Mouse (Mus musculus) adrenal gland, postnatal 25 days (tissue): ENCODE data around the gene Atf6. TPM values are rescaled to one million over a fixed set of nuclear protein-coding genes. Genes with fewer than 3 reads are reported as not detected.

Source experiments
- DNase-seq: peaks from one replicate; pipeline ENCODE4 v3.0.0; 2021; ENCODE audit warnings: mixed read lengths
- total RNA-seq: library from RNA; stranded (reverse); gene quantifications from 2 replicates; pipeline ENCODE4 v1.2.3, GENCODE M21; 2021

Gene Atf6
- total RNA-seq, 1 experiment from 2014 or later = 34.8 TPM

DNA sequence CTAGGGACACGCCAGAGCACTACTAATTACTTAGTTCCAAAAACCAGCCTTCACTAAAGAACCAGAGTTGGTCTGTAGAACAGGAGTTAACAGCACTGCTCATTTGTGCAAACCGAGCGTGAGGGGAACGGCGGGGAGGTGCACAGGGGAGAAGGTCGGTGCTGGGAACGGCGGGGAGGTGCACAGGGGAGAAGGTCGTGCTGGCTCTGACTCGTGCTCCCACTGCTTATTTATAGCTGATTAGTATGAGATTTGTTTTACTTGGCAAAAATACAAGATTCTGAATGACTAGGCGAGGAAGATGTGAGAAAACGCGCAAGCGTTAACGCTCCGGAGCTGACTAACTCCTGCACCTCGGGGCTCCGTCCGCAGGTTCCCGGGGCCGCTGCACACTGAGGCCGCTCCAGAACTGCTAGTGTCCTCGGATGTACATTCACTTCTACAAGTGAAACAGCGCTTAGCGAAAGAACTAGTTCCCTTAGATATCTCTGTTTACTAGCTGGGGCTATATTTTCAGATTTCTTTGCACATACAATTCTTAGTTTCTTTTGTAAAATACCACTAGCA is 96.1 kb downstream of the Atf6 start:
- DNase-seq = peak; percentile 55

DNA sequence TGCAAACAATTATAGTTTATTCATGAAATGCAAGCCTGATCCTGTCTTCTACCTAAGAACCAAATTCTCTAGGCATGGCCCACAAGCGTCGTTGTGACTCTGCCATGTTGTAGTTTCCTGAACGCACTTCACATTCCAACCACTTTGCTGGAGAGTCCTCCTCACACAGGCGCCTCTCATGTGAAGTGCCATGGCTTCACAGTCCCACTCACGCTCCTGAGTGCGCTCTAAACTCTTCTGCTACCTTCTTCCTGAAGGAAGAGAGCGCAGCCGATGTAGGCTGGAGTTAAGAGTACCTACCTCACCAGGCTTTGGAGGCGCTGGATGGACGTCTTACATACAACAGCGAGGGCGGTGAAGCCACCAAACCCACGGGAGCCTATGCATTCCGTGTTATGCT is 96.9 kb downstream of the Atf6 start:
- no peak for DNase-seq

DNA sequence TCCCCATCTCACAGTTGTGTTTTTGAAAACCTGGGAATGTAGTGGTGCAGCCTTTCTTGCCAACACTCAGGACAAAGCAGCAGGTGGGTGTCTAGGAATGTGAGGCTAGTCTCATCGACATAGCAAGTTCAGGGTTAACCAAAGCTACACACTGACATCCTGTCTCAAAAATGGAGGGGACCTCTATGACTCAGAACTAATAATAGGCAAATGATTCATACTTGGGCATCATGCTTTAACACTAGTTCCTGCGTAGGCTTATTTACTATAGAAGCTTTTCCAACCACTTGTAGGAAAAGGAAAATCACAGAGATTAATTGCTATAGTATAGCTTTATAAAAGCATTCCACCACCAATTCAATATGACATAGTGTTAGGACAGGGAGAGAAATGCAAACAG is 100.6 kb downstream of the Atf6 start:
- no peak for DNase-seq

DNA sequence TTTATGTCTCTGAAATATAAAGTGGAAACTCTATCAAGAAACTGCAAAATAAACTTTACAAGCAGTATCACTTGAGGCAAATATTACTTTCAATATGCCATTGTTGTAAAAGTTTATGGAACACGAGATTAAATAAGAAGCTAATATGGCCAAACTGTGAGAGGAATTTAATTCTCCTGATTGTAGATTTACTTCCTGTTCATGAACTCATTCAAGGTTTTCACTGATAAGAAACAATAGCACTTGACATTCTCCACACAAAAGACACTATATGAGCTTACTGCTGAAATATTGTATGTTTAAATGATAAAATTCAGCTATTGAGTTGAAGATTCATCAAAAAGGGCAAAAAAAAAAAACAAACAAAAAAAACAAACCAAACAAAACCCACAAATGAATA is 102.8 kb downstream of the Atf6 start:
- no peak for DNase-seq

DNA sequence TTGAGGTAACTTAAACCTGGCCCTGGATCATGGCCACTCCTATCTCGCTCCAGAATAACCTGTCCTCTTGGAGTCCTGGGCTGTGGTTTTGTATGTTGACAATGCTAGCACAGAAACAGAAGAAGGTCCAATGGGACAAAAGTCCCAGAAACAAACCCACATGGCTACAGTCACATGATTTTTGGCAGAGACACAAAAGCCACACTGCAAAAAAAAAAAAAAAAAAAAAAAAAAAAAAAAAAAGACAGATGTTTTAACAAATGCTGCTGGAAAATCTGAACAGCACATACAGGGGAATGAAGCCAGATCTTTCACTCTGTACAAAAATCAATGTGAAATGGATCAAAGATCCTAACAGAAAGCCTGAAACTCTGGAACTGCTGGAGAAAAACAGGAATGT is 105.9 kb downstream of the Atf6 start:
- DNase-seq = no peak

DNA sequence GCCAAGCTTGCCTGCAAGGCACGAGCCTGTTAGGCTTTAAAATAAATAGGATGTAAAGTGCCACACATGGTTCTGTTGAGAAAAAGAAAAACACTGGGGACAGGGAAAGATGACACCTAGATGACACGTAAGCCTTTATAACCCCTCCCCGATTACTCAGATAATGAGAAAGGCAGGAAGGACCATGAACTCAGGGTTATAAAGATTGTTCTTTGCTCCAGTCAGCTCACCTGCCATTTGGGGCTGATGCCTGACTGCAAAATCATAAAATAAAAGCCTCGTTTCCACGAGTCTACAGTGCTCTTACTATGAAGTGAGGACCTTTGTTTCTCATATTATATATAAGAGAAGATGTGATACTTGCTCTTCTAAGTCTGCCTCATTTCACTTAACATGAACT is 114.0 kb downstream of the Atf6 start:
- no peak for DNase-seq

DNA sequence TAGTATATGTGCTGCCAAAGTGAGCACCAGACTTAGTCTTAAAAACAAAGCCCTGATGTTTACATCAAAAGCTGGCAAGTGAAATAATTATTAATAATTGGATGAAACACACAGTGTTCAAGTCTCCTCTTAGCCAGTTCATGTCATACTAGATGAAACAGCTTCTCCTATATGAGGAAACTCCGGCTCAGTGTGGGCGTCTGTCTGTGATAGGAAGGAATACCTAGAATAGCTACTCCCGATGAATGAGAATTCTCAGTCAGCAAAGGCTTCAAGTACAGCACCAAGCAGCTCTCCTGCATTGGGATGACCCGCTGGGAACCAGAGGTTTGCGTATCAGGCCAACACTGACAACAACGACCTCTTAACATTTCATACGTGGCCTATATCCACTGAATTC is 115.8 kb downstream of the Atf6 start:
- DNase-seq = no peak

DNA sequence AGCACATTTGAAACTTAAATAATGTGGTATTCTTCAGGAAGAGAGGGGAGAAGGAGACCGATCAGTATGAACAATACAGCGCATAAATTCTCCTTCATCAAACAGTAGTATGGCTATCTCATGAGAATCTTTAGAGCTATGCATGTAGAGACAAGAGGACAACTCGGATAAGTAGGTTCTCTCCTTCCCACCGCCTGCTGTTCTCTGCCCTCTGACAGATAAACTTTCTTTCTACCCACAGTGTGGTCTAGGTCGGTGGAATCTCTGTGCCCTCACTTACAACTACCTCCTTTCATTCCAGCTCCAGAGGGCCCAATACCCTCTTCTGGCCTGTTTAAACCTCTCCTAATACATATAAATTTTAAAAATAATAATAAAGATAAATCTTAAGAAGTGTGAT is 121.0 kb downstream of the Atf6 start:
- DNase-seq = no peak

DNA sequence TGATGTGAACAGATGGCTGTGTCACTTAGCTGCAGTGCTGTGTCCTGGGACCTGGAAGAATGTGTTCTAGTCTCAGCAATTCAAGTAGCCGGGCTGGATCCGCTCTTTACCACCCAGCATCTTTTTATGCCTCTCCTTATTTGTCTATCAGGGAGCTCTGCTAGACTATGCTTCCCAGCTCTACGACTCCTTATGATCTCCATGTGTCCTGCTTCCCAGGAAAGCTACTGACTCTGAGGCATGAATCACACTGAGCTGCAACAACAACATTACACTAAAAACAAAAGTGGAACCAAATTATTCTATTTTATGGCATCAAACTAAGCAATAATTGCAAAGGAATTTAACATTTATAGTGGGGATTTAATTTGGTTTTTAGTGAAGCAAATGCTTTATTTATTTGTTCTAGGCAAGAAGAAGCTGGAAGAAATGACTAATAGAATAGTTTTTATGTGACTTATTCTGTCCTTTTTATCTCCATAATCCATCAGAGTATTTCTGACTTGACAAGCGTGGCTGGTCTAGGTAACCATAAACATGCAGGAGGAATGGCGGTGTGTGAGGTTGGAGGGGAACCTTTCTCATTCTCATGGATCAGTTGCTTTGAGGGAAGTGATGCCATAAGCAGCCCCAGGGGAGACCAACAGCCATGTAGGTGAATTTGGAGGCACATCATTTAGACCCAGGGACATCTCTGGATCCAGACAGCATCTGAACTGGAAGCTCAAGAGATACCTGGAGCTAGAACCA is 125.9 kb downstream of the Atf6 start:
- no peak for DNase-seq

DNA sequence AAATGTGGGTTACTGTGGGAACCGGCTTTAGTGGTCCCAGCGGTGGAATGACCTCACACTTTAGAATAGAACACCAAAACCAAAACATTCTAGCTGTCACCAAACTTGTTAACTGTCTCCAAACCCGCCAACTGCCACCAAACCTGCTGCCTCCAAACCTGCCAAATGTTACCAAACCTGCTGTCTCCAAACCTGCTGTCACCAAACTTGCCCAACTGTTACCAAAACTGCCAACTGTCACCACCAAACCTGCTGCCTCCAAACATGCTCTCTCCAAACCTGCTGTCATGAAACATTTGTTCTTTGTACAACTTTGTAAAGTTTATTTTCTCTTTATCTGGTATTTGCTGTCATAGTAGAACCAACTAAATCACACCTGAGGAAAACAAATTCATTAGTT is 132.7 kb downstream of the Atf6 start:
- no peak for DNase-seq

DNA sequence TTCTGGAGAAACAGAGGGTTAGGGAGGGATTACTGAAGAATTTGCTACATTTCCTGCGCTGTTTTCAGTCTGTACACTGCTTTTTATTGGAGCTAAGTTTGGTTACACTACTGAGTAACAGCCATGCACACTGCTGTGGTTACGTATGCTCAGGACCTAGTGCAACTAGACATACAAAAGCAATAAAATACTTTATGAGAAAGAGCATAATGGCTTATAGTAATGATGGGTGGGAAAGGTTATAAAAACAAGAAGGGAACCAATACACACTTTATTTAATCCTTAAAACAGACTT is 135.0 kb downstream of the Atf6 start:
- DNase-seq = no peak

DNA sequence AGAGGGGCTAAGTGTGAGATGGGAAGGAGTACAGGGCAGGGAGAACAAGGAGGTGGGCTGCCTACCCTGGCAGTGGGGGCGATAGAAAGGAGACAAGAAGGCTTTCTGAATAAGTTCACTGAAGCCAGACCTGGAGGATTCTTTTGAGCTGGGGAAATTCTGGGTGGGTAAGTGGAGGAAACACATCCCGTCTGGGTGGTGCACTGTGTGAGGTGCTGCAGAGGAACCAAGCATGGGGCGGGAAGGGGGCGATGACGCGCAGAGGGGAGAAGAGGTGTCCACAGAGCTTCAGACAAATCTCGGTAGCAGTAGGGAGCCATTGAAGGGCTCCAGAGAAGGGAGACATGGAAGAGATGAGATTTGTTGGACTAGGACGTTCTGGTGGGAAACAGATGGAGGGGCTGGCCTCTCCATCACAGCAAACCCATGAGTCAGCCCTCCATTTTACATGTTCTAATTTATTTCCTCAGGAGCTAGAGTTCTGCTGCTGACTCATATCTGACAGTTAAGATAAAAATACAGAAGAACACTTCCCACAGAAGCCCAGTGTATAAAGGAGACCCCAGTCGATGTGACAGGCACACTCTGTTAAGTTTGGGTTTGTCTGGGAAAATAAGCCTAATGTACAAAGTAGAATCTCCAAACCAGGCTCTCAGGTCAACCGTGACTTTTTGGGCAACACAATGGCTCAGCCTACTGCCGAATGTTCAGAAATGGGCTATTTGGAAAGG is 135.5 kb downstream of the Atf6 start:
- DNase-seq = no peak

DNA sequence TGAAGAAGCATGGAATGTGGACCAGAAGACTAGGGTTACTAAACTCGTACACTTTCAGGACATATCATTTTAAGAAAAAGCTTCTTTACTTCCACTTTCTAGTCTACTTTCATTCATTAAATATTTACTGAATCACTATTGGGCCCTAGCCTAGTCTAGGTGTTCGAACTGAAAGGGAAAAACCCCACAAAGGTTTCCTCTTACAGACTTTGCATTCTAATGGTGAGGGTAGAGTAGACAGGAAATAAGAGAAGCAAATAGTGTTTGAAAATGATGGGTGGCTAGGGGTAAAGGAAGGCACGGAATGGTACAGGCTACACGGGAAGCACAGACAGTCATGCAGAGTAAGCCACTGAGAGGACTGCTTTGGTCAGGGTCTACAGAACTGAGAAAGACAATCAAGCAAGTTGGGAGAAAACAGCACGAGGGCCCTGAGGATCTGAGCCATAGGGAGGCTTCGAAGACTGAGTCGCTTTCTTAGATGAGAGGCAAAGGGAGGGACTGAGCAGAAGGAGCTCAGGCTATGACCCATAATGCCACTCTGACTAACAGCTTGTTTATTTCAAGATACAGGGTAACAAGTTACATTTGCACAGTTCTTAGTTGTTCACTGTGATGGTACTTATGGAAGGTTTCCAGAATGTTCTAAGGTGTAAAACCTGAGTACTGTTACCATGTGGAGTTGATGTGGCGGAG is 138.2 kb downstream of the Atf6 start:
- DNase-seq = no peak

DNA sequence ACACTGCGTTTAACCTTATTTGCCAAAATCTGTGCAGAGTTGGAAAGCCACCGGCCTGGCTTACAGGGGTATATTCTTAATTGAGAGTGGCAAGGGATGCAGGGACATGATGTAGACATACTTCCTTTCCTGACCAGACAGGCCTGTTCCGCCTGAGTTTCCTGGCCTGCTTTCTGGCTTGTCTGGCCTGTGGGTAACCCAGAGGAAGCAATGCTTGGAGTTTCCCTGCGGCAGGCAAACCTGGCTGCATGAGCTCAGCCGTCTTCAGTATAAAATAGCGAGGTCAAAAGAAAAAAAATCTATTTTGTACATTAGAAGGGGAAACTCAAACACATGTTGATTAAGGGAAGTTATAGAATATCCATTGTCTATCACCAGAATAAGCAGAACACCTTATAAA is 139.0 kb downstream of the Atf6 start:
- no peak for DNase-seq

DNA sequence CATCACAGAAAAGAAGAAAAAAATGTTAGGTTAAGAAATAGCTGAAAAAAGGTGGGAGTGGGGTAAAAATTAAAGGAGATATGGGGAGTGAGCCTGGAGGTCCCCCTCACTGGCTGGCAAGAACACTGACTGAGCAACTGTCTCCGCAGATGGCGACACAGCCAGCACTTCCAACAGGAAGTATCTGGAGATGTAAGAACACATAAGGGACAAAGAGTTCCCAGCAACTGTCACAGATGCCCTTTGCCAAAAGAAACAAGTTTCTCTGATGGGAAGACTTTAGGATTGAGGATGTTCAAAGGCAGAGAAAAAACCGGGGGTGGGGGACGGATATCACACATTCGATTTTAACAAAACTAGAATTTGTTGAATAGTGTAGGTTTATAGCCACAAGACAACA is 146.0 kb downstream of the Atf6 start:
- DNase-seq = no peak

DNA sequence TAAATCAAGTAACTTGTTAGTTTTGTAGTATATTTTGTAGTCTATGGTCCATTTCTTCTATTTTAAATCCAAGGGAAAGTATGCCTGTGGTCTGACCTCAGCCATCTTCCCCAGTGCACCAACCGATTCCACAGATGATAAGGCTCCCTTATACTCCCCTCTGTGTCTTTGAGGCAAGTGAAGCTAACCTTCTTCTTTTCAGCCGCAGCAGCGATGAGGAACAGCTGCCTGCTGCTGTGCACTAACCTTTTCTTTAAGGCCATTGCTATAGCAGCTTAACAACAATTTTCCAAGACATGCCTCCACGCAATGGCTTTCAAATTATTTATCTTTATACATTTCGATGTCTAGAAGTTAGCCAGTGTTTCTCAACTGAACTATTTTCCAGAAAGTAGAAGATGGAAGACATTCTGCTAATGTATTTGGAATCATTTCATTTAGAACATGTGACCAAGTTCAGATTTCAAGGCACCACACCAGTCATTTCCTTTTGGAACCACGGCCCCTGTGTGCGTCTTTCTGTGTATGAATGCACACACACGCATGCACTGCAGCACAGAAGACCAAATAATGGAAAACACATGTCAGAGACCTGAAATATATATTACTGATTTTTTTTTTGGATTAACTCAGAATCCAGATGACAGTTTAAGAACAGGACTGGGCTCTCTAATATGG is 149.3 kb downstream of the Atf6 start:
- DNase-seq = no peak

DNA sequence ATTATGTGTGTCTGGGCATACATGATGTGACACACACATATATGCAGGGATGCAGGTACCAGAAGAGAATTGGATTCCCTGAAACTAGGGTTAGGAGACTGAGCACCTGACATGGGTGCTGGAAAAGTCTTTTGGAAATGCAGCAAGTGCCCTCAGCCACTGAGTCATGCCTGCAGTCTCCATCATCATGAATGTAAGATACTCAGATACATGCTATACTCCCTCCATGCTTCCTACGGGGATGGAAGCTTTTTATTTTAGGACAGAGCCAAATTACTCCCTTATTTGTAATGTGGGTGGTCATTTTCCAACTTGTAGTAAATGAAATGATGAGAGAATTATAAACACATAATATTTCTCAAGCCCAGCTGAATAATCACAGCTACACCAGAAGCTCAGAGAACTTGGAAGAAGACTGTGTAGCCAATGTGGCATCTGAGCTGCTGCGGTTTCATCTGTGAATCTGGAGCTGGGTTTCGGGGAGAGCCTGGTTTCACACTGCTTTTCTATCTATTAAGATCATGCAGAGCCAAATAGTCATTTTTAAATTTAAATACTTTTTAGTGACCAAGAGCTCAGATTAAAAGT is 150.2 kb downstream of the Atf6 start:
- DNase-seq = no peak

DNA sequence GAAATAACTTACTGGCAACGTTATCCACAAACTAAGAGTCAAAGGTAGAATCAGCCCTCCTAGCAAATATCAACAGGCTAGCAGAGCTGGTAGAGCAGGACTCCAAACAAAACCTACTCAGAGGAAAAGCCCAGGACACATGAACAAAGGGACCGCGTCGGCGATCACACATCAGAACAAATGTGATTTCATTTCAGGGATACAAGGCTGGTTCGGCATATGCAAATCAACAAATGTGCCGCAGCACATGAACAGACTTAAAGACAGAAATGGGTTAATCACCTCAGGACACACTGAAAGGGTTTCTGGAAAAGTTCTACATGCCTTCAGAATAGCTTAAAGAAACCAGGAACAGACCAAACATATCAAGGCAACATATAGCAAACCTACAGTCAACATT is 155.8 kb downstream of the Atf6 start:
- DNase-seq = no peak

DNA sequence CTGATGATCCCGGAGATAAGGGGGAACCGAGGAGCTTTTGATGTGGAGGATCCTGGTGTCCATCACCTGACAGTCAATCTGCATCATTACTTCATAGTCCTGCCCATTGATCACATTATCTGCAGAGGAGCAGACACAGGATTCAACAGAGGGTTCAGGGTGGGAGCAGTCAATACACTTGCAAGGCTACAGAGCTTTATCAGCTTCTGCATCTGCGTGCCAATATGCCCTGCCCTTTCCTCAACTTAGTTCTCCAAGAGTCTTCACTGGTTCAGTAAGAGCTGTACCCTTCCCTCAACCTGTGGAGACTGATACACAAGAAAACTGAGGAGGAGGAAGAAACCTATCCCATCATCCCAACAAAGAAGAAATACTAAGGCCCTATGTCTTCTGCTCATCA is 157.6 kb downstream of the Atf6 start:
- DNase-seq = no peak

DNA sequence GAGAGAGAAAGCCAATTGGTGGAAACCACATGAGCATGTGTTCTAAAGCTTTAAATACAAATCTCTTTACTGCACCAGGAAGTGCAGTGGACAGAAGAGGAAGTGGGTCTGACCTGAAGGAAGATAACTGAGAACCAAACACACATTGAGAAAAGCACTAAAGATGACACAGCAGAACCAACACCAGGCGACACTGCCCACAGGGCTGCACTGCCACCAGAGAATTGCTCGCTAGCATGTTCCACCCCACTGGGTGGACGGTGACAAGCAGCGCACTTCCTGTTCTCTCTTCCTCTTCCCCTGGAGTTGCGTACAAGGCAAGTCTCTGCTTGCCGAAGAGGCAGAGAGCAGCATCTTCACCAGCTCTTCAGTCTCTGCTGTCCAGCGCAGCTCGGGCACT is 158.1 kb downstream of the Atf6 start:
- DNase-seq = no peak

DNA sequence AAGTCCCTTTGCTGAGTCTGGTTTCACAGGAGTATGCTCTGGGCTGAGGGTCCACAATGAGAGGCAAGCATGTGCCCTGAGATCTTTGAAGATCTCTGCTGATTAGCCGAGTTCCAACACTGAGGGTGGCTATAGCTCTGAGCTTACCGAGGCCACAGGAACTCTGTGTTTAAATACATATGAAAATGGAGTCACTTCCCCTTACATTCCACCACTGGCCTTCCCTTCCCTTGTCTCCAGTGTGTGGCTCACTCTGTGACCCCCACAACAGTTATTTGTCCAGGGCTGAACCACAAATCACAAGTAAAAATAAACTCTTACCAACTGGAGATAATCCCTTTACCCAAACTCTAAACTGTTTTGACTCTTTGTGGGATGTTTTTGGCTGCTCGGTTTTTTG is 158.5 kb downstream of the Atf6 start:
- DNase-seq = no peak

DNA sequence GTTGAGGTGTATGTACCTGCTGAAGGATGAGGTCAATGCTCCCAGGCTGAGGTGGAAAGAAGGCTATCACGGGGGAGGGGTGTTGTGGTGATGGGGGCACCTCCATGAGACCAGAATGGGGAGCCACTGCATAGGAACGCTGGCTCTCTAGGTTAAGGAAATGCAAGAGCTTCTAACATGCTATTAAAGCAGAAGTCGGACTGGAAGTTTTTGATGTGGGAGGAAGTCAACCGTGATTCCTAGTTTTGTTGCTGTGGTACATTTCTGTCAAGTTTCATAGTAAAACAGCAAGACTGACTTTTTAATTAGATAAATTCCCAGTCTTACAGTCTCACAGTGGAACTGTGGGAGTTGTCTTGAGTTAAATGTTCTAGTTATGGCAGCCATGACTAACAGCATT is 161.5 kb downstream of the Atf6 start:
- no peak for DNase-seq
